Mouse (Mus musculus): ENCODE data around the gene Pecam1.

Gene Pecam1

DNA sequence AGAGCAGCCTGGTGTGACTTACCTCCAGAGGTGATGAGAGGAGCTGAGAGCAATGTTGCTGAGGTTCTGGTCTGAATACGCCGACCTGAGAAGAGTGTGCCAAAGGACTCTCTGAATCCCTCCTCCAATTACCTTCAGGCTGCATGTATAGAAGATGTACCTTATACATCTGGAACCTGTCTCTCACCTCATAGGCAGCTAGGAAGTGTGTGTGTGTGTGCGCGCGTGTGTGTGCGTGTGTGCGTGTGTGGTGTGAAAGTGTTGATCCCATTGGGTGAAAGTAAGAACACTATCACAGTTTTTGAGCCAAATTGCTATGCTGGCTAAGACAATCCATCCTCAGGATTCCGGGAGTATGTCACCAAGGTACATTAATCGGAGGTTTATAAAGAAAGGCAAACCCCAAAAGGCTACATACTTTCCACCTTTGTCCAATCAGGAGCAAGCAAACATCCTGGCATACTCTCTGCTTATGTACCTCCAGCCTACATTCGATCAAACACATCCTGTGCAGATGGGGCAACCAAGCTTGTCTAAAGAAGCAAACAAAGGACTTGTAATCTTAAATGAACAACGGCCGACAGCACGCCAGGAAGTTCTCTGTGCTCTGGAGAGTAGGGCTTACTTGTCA is at the start of gene Pecam1:
TSS of gene Pecam1 (minus strand) at position 508 of the 631 bp plus-strand sequence.
- TF ChIP-seq GATA4 (IDR thresholded peaks at IDR 0.05; ENCODE audit: insufficient replicate concordance, low read length) = no peak

DNA sequence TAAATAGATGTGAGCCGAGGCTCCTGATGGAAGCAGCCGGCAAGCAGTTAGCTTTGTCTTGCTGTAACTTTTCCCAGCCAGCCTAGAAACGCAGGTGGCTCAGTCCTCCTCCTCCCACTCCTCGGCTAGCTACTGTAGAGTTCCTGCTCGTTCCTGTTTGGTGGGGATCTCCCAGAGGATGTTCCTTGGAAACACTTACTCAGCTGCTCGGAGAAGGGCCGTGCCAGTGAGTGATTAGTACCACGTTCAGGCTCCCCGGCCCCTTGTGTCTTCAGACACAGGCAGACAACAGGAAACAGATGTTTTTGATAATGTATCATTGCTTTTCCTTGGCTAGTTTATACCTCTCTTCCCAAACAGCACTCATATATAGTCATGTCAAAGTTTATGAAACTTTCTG is 45.3 kb upstream of the Pecam1 start:
- TF ChIP-seq GATA4 (IDR thresholded peaks at IDR 0.05; ENCODE audit: insufficient replicate concordance, low read length) = peak; percentile 56; the same call in 1 of the 2 replicates

DNA sequence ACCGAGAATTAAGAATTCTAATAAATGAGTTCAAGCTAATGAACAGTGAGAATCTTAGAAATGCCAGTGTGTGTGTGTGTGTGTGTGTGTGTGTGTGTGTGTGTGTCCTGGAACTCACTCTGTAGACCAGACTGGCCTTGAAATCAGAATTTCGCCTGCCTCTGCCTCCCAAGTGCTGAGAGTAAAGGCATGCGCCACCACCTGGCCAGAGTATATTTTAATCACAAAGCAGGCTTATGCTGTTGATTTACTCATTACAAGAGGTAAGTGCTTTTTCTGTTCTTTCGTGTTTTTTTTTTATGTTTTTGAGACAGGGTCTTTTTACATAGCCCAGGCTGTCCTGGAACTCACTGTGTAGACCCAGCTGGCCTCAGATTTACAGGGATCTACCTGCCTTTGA is 43.4 kb upstream of the Pecam1 start:
- no peak for TF ChIP-seq GATA4 (IDR thresholded peaks at IDR 0.05; ENCODE audit: insufficient replicate concordance, low read length)

DNA sequence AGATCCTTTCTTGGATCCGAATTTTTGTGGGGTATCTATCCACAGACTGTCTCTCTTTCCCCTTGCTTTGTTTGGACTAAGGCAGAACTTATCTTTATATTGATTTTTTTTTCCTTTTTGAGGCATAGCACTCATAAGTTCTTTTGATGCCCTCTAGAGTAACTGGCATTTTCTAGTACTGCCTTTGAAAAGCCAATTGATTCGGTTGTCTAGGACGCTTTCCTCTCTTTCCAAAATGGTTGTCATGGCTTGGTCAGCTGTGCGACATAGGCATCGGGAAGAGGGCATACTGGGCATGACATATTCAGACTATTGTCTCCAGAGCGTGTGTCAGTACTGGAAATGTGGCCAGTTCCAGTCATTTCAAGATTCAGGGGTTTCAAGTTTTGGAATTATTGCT is 39.2 kb upstream of the Pecam1 start:
- TF ChIP-seq GATA4 (IDR thresholded peaks at IDR 0.05; ENCODE audit: insufficient replicate concordance, low read length) = no peak

DNA sequence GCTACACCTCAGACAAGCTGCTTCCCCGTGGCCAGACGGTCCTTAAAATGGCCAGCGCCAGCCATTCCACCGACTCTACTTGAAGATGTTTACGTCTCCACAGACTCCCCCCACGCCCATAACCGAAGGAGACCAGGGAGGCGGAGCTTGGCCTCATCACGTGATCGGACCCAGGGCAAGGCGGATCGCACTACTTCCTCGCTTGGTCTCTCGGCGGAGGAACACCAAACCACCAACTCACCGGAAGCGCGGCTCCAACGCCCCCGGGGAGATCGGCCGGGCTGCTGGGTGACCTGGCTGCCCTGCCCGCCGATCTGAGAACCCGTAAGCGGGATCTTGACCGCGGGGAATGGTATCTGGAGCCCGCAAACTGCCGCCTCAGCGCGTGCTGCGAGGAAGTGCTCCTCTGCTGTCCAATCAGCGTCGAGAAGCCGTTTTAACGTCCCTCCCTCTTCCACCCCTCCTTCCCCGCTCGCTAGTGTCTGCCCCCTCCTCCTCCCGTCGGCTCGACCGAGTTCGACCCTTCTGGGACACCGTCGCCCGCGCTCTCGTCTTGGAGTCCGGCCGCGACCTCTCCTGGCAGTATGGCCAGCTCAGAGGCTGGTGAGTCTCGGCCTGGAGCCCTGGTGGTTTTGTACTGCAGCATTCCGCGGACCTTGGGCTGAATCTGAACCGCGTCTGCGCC is 38.5 kb upstream of the Pecam1 start, which contains the start of the genes Ddx5 and Cep95:
TSS of gene Ddx5 (minus strand) at position 411 of the 685 bp plus-strand sequence.
TSS of gene Cep95 (plus strand) at position 478 of the 685 bp plus-strand sequence.
- TF ChIP-seq GATA4 (IDR thresholded peaks at IDR 0.05; ENCODE audit: insufficient replicate concordance, low read length) = peak; percentile 60; the same call in 1 of the 2 replicates

DNA sequence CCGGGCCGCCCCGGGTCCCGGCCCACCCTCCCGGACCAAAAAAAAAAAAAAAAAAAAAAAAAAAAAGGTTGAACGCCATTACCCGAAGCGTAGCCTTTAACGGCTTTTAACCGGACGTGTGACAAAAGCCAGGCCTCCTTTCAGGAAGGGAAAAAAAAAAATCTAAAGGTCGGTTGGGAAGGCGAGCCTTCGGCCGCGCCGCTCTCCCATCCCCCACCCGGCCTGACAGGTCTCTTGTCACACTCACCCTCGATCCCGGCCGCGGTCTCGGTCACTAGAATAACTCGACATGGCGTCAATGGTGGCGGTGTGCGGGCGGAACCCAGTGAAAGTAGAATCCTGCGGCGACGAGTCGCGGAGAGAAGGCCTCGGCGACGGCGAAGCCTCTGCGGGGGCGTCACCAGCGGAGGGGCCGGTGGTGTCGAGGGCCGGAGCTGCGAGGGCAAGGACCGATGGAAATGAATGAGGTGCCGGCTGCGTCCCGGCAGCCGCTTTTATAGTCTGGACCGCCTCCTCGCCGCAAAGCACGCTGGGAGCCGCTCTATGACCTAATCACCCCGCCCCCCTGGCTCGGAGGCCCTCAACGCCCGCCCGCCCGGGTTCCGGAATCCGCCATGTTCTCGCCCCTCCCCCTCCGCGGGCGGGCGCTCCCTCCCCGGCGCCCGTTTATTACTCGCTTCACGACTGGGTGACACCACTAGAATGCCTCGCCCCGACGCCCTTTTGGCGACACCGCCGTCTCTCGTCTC is 37.8 kb upstream of the Pecam1 start:
- TF ChIP-seq GATA4 (IDR thresholded peaks at IDR 0.05; ENCODE audit: insufficient replicate concordance, low read length) = peak; percentile 49; the same call in 1 of the 2 replicates

DNA sequence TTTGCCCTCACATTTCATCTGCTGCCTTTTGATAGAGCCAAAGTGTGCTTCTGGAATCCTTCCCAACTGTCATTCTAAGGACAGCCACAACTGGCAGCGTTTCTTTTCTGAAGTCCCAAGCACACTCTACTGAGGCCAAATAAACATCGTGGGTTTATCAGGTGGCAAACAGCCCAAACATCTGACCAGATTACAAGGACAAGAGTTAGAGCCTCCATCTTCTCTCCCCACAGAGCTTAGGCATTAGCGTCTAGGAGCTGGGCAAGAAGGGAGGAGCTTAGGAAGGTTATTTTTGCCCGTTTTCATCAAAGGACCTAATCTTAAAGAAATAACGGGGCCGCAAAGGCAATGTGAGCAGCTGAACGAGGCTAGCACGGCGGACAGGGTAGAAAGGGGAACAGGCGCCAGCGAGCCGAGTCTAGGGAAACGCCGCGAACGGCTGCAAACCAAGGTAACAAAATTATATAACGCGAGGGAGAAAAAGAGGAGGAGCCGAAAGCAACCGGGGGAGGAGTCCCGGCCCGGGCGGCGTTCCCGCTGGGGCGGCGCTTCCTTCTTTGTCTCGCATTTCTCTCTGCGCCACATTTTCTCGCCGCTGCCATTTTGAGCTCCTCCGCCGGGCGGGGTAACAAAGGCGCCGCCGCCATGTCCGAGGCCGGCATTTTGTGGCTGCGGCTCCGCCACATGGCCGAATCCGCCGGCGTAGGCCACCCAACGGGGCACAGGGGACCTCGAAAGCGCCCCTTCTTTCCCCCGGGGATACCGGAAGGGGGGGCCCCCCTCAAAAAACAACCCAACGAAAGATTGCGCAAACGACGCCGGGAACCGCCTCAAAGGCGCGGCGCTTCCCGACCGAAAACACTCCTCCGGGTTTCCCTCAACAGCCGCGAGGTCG is 37.0 kb upstream of the Pecam1 start:
- TF ChIP-seq GATA4 (IDR thresholded peaks at IDR 0.05; ENCODE audit: insufficient replicate concordance, low read length) = peak; percentile 16; the same call in 1 of the 2 replicates

DNA sequence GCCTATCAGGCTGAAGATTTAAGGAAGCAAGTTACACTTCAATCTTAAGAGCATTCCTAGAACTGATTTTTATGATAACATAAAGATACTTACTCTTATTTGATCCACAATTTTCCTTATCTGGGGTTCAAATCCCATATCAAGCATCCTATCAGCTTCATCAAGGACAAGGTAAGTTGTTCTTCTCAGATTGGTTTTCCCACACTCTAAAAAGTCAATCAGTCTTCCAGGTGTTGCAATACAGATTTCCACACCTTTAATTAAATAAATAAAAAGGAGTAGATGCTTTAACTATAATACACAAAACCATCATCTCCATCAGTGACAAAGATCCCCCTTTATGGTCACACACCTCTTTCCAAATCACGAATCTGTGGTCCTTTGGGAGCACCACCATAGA is 34.6 kb upstream of the Pecam1 start:
- TF ChIP-seq GATA4 (IDR thresholded peaks at IDR 0.05; ENCODE audit: insufficient replicate concordance, low read length) = no peak

DNA sequence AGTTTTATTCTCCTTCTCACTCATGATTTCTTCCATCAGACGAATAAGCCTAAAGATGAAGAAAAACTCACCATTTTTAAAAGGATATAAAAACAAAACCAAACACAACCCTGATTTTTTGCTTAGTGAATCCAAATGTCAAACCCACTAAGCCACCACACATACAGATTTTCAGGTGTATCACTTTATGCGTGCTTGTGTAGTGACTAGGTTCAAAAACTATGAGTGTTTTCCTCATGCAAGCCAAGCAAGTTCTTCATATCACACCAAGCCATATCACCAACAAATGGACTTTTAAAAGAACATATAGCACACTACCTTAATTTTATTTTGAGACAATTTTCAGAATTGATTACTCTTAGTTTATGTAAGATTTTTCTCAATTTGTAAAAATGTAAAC is 34.0 kb upstream of the Pecam1 start:
- TF ChIP-seq GATA4 (IDR thresholded peaks at IDR 0.05; ENCODE audit: insufficient replicate concordance, low read length) = no peak

DNA sequence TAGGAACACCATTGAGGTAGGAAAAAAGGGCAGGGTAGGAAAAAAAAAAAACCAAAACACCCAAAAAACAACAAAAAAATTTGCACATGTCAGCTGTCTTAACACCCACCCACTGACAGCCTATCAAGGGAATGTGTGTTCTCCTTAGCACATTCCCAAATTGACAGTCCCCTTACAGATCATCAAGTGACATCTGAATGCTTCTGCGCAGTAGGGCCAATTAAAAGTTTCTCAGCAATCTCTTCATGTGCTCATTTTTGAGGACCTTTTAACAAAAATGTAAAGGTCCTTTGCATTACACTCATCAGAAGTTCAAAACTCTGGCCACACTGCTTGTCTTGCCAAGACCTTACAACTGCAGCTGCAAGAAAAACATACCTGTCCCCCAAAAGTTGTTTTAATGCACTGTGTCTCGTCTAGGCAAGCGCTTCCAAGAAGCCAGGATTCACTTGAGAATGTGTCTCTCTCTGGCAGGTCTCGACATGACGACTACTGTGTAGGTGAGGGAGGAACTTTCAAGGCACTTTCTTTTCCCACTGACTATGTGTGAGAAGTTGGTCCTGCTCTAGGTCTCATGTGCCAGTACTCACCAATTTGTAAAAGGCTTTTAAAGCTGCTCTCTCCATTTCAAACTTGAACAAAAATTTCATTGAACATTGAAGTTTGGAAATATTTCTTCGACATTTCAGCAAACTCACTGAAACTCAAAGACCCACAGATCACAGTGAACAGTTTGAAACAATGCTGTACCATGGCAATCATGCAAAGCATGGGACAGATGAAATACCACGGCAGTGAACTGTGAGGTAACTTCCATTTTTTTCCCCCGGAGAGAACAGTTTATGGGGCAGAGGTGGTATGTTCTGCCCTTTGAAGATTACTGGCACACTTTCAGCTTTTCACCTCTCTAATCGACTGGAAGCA is 32.7 kb upstream of the Pecam1 start:
- no peak for TF ChIP-seq GATA4 (IDR thresholded peaks at IDR 0.05; ENCODE audit: insufficient replicate concordance, low read length)

DNA sequence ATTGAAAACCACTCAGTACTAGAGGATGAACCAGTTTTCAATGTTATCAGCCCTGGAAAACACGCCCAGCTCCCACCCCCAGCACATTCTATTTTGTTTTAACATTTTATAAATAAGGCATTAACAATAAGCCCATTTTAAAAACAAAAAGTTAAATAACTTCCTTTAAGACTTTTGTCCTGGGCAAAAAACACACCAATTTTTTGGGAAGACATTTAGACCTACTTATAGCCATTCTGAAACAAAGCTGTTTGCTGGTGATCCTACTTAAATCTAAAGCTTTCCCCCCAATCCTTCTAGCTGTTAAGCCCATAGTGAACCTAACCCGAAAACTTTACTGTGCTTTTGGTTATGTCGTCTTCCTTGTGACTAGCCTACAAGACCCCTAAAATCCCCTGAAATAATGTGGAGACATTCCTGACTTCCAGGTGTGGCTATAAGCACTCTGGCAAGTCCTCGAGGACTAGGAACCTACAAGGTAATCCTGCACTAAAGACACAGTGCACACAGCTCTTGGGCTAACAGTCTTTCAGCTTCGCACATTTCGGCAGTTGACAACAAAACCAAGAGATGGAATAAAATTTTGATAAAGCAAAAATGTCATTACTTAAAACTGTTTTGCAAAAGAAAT is 30.3 kb upstream of the Pecam1 start:
- TF ChIP-seq GATA4 (IDR thresholded peaks at IDR 0.05; ENCODE audit: insufficient replicate concordance, low read length) = no peak

DNA sequence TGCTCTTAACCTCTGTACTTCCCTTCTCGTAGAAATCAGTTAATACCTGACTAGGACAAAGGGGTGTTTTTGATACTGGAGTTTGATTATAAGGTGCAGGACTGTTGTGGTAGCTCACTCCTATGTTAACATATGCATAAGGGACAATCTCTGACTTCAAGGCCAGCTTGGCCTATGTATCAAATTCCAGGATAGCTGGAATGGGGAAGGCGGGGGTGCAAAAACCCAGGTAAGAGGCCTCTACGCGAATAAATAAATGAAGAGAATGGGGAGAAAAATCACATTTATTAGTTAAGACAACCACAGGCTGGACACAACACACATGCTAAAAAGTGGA is 29.6 kb upstream of the Pecam1 start:
- TF ChIP-seq GATA4 (IDR thresholded peaks at IDR 0.05; ENCODE audit: insufficient replicate concordance, low read length) = no peak

DNA sequence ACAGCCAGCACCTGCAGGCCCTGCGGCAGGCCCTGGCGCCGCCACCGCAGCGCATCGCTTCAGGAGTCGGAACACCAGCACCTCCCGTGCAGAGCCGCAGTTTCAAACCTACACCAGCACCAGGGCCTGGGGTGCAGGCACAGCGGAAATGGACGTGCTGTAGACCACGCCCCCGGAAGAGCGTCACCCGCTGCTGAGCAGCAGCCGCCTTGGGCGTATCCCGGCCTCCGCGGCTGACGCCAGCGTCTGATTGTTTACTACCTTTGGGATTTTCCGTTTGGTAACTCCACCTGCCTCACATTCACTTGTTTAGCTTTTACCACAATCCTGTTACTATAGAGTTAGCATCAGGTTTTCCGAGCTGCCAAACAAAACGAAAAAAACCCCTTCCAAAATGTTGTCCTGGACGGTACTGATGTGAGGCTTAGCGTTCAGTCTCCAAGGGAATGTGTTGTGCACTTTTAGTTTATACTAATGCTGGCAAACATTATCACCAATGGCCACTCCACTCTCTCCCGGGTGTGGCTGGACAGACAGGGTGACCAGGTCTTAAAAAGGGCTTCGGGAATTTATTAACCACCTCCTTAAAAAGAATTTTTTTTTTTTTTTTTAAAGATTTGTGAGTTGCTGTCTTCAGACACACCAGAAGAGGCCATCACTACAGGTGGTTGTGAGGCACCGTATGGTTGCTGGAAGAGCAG is 29.1 kb upstream of the Pecam1 start, which contains the start of gene Polg2:
TSS of gene Polg2 (minus strand) at position 150 of the 701 bp plus-strand sequence.
- no peak for TF ChIP-seq GATA4 (IDR thresholded peaks at IDR 0.05; ENCODE audit: insufficient replicate concordance, low read length)

All from liver, adult (tissue).